8 mouse cellular contexts compared by ENCODE assay signal in genomic region chr13:112927287-112928001, GRCm38 (mm10). TPM values are rescaled to one million over a fixed set of nuclear protein-coding genes. Genes with fewer than 3 reads are reported as not detected.
DNase-seq lines count a peak whose midpoint lies in the region; ATAC-seq and TF ChIP-seq lines count a peak whose summit lies in the region.

Gene Mtrex (minus strand): TSS chr13:112927398.
Gene Dhx29 (plus strand): TSS chr13:112927454.

- no peak for TF ChIP-seq CTCF in kidney, postnatal 0 days (IDR thresholded peaks at IDR 0.05; ENCODE audit: low read depth)

- under 1% methylated on average over 57 of the region's 57 CpGs for WGBS in heart, embryonic 12.5 days
- WGBS in kidney, postnatal 0 days = 2% methylated on average over 57 of the region's 57 CpGs
- WGBS in liver, embryonic 11.5 days = under 1% methylated on average over 57 of the region's 57 CpGs
- WGBS in stomach, embryonic 14.5 days = under 1% methylated on average over 57 of the region's 57 CpGs

- peak within 1 kb of the TSS; percentile 85 for H3K27ac ChIP-seq in heart, embryonic 12.5 days (ENCODE audit: poor library complexity, severe bottlenecking)
- peak within 1 kb of the TSS; percentile 80 for H3K27ac ChIP-seq in kidney, postnatal 0 days
- H3K27ac ChIP-seq in liver, embryonic 11.5 days (ENCODE audit: low read depth, low read length) = peak within 1 kb of the TSS; percentile 84
- peak within 1 kb of the TSS; percentile 85 for H3K27ac ChIP-seq in stomach, embryonic 14.5 days (ENCODE audit: low read length)

- H3K9ac ChIP-seq in heart, embryonic 12.5 days = peak within 1 kb of the TSS; percentile 93
- H3K9ac ChIP-seq in kidney, postnatal 0 days (ENCODE audit: low read depth, low read length) = peak within 1 kb of the TSS; percentile 73
- peak within 1 kb of the TSS; percentile 89 for H3K9ac ChIP-seq in liver, embryonic 11.5 days (ENCODE audit: low read depth, low read length)
- peak within 1 kb of the TSS; percentile 77 for H3K9ac ChIP-seq in stomach, embryonic 14.5 days (replicated peaks; ENCODE audit: low read depth, low read length)

- peak; percentile 98 for DNase-seq in CD4-positive helper T cell, adult 2 months (ENCODE audit: low read depth, low spot score)
- peak; percentile 96 for DNase-seq in brain, embryonic 18.5 days (ENCODE audit: low read depth, low spot score)
- DNase-seq in kidney, postnatal 0 days (ENCODE audit: low spot score) = peak; percentile 99
- peak; percentile 98 for DNase-seq in liver, embryonic 11.5 days (ENCODE audit: low spot score)
- DNase-seq in naive thymus-derived CD4-positive, alpha-beta T cell, adult 2 months (ENCODE audit: low read depth) = peak; percentile 97

- H3K36me3 ChIP-seq in heart, embryonic 12.5 days = peaks cover 17% of the 10 kb centered on the region
- H3K36me3 ChIP-seq in kidney, postnatal 0 days (ENCODE audit: insufficient read depth, low read length) = no peaks in the 10 kb centered on the region
- H3K36me3 ChIP-seq in liver, embryonic 11.5 days (ENCODE audit: control insufficient read depth, insufficient read depth, low read length) = no peaks in the 10 kb centered on the region
- peaks cover 9% of the 10 kb centered on the region; the same call in 1 of the 2 replicates for H3K36me3 ChIP-seq in stomach, embryonic 14.5 days (ENCODE audit: control insufficient read depth, insufficient read depth, low read length)

- ATAC-seq in erythroid progenitor cell, adult 5-6 weeks (replicated peaks; ENCODE audit: low FRiP score, poor library complexity, severe bottlenecking) = peak; percentile 94
- ATAC-seq in heart, embryonic 12.5 days (ENCODE audit: insufficient number of reproducible peaks, low FRiP score) = peak; percentile 98
- peak; percentile 99 for ATAC-seq in kidney, postnatal 0 days (replicated peaks; ENCODE audit: low FRiP score, low read depth)
- peak; percentile 97 for ATAC-seq in liver, embryonic 11.5 days (replicated peaks; ENCODE audit: low FRiP score)
- peak; percentile 99 for ATAC-seq in stomach, embryonic 14.5 days (ENCODE audit: insufficient number of reproducible peaks, insufficient read depth, low FRiP score, low read depth)

- H3K27me3 ChIP-seq in heart, embryonic 12.5 days (replicated peaks) = no peaks in the 10 kb centered on the region
- no peaks in the 10 kb centered on the region for H3K27me3 ChIP-seq in kidney, postnatal 0 days (ENCODE audit: insufficient read depth, low read length)
- H3K27me3 ChIP-seq in liver, embryonic 11.5 days (replicated peaks; ENCODE audit: control insufficient read depth, insufficient read depth, low read length) = no peaks in the 10 kb centered on the region
- no peaks in the 10 kb centered on the region for H3K27me3 ChIP-seq in stomach, embryonic 14.5 days (ENCODE audit: control insufficient read depth, insufficient read depth, low read length)

- no peaks in the 10 kb centered on the region for H3K9me3 ChIP-seq in heart, embryonic 12.5 days (replicated peaks)
- no peaks in the 10 kb centered on the region for H3K9me3 ChIP-seq in kidney, postnatal 0 days (replicated peaks; ENCODE audit: low read length)
- no peaks in the 10 kb centered on the region for H3K9me3 ChIP-seq in liver, embryonic 11.5 days (ENCODE audit: control insufficient read depth, low read length)
- no peaks in the 10 kb centered on the region for H3K9me3 ChIP-seq in stomach, embryonic 14.5 days (ENCODE audit: control insufficient read depth, low read depth, low read length)

- peak within 1 kb of the TSS; percentile 84 for H3K4me3 ChIP-seq in heart, embryonic 12.5 days
- H3K4me3 ChIP-seq in kidney, postnatal 0 days (replicated peaks; ENCODE audit: low read depth, low read length) = peak within 1 kb of the TSS; percentile 76
- peak within 1 kb of the TSS; percentile 93 for H3K4me3 ChIP-seq in liver, embryonic 11.5 days (ENCODE audit: low read depth, low read length)
- H3K4me3 ChIP-seq in stomach, embryonic 14.5 days (ENCODE audit: low read depth, low read length) = peak within 1 kb of the TSS; percentile 91

- H3K4me1 ChIP-seq in heart, embryonic 12.5 days (replicated peaks) = peaks cover 17% of the 10 kb centered on the region
- peaks cover 6% of the 10 kb centered on the region for H3K4me1 ChIP-seq in kidney, postnatal 0 days (replicated peaks; ENCODE audit: insufficient read depth, low read length)
- H3K4me1 ChIP-seq in liver, embryonic 11.5 days (replicated peaks; ENCODE audit: control insufficient read depth, insufficient read depth, low read length) = peaks cover 9% of the 10 kb centered on the region
- peaks cover 16% of the 10 kb centered on the region for H3K4me1 ChIP-seq in stomach, embryonic 14.5 days (ENCODE audit: control insufficient read depth, insufficient read depth, low read length)

- H3K4me2 ChIP-seq in heart, embryonic 12.5 days = peak within 1 kb of the TSS; percentile 75
- H3K4me2 ChIP-seq in kidney, postnatal 0 days (ENCODE audit: low read length) = peak within 1 kb of the TSS; percentile 78
- peak within 1 kb of the TSS; percentile 82 for H3K4me2 ChIP-seq in liver, embryonic 11.5 days
- H3K4me2 ChIP-seq in stomach, embryonic 14.5 days (replicated peaks; ENCODE audit: low read depth, low read length) = peak within 1 kb of the TSS; percentile 65

RNA-seq across cellular contexts. Expression of gene Mtrex, which starts in this region (rescaled TPM):
- total RNA-seq in erythroid progenitor cell, adult 5-6 weeks (2015; ENCODE audit: low replicate concordance) = 46.1 and 52.4 TPM in 2 replicates
- total RNA-seq in erythroid progenitor cell, adult 5-6 weeks (2017; ENCODE audit: low replicate concordance) = 49.7 and 60.1 TPM in 2 replicates
- polyA plus RNA-seq in heart, embryonic 12.5 days (2016; fragmentation: Nextera tagmentation; extraction: Ambion mirVana) = 58.3 and 60.6 TPM in 2 replicates
- polyA plus RNA-seq in kidney, postnatal 0 days (2015; fragmentation: Nextera tagmentation; extraction: Ambion mirVana) = 44.5 and 46.0 TPM in 2 replicates
- 90.9 and 101 TPM in 2 replicates for polyA plus RNA-seq in liver, embryonic 11.5 days (2014; fragmentation: Nextera tagmentation; extraction: Ambion mirVana)
- polyA plus RNA-seq in stomach, embryonic 14.5 days (2014; fragmentation: Nextera tagmentation; extraction: Ambion mirVana) = 72.3 and 80.6 TPM in 2 replicates

RNA-seq across cellular contexts. Expression of gene Dhx29, which starts in this region (rescaled TPM):
- total RNA-seq in erythroid progenitor cell, adult 5-6 weeks (2015; ENCODE audit: low replicate concordance) = 3.2 and 4.6 TPM in 2 replicates
- total RNA-seq in erythroid progenitor cell, adult 5-6 weeks (2017; ENCODE audit: low replicate concordance) = 3.7 and 5.1 TPM in 2 replicates
- 18.0 and 19.7 TPM in 2 replicates for polyA plus RNA-seq in heart, embryonic 12.5 days (2016; fragmentation: Nextera tagmentation; extraction: Ambion mirVana)
- polyA plus RNA-seq in kidney, postnatal 0 days (2015; fragmentation: Nextera tagmentation; extraction: Ambion mirVana) = 19.1 and 20.0 TPM in 2 replicates
- polyA plus RNA-seq in liver, embryonic 11.5 days (2014; fragmentation: Nextera tagmentation; extraction: Ambion mirVana) = 19.4 and 23.1 TPM in 2 replicates
- 20.4 and 22.8 TPM in 2 replicates for polyA plus RNA-seq in stomach, embryonic 14.5 days (2014; fragmentation: Nextera tagmentation; extraction: Ambion mirVana)

Comparison
In these comparisons a context has a peak if more than half of its experiments do, and no peak if none do; other contexts are left out.
1. Peak in every context shown above with its lines: DNase-seq, ATAC-seq, H3K4me3 ChIP-seq and H3K27ac ChIP-seq.